Mouse (Mus musculus) CH12.LX (cell line): Measurements from ENCODE around the gene Bst2. TPM values are rescaled to one million over a fixed set of nuclear protein-coding genes. Genes with fewer than 3 reads are reported as not detected.
"Not testable (repeated sequence)": the region's sequence is repeated elsewhere in the genome, so short reads cannot be mapped to it uniquely, and the experiment has no call there.

Source experiments
- DNase-seq: peaks from one replicate; pipeline ENCODE4 v3.0.0-alpha.2; 2013; ENCODE audit errors: extremely low read depth
- H3K27ac ChIP-seq: 2 replicates; pipeline ENCODE4 v1.5.1; 2012; ENCODE audit warnings: low read depth, mild to moderate bottlenecking, control low read depth, moderate library complexity; ENCODE audit not compliant: insufficient read depth
- H3K27me3 ChIP-seq: replicated peaks from 2 replicates; pipeline ENCODE3; 2012; ENCODE audit warnings: inconsistent platforms
- H3K36me3 ChIP-seq, 2 experiments: replicated peaks in 1 of 2; 2 replicates each; pipeline versions ENCODE3 to v1.6.1; 2012; ENCODE audit warnings: inconsistent platforms in 1 of 2, low read length in 1 of 2, mild to moderate bottlenecking in 1 of 2, mixed read lengths in 1 of 2, moderate library complexity in 1 of 2; ENCODE audit not compliant: control insufficient read depth in 1 of 2, insufficient read depth in 1 of 2
- H3K4me1 ChIP-seq, 2 experiments: 2 replicates each; pipeline ENCODE4 v1.6.1; 2012; ENCODE audit warnings: inconsistent platforms in 1 of 2, moderate library complexity in 1 of 2; ENCODE audit not compliant: insufficient read depth in 2 of 2, control insufficient read depth in 1 of 2
- H3K4me2 ChIP-seq: 2 replicates; pipeline ENCODE4 v1.6.1; 2012; ENCODE audit warnings: low read depth, mild to moderate bottlenecking, control low read depth; ENCODE audit not compliant: poor library complexity, insufficient read depth, severe bottlenecking
- H3K4me3 ChIP-seq, 3 experiments: fragments of 150-350 bp in 1 of 3; sonication (generic) in 1 of 3; replicated peaks in 1 of 3; 2 replicates each; pipeline versions ENCODE3 to v1.5.1; 2011 to 2012; ENCODE audit warnings: low read depth in 2 of 3, low read length in 2 of 3, mild to moderate bottlenecking in 2 of 3, moderate library complexity in 2 of 3, control low read depth in 1 of 3, improper control_type of control experiment in 1 of 3, inconsistent platforms in 1 of 3, mixed read lengths in 1 of 3; ENCODE audit not compliant: poor library complexity in 1 of 3
- H3K79me2 ChIP-seq: replicated peaks from 2 replicates; pipeline ENCODE4 v1.6.1; 2012; ENCODE audit warnings: mild to moderate bottlenecking, moderate library complexity; ENCODE audit not compliant: control insufficient read depth, poor library complexity, insufficient read depth, severe bottlenecking; ENCODE audit errors: extremely low read depth
- H3K9ac ChIP-seq: 2 replicates; pipeline ENCODE4 v1.6.1; 2012; ENCODE audit warnings: low read depth, mild to moderate bottlenecking, control low read depth, moderate library complexity; ENCODE audit not compliant: insufficient read depth
- H3K9me3 ChIP-seq: replicated peaks from 2 replicates; pipeline ENCODE3; 2012; ENCODE audit warnings: low read length, inconsistent platforms, mixed read lengths
- CTCF ChIP-seq, 2 experiments: IDR thresholded peaks in 1 of 2; conservative IDR thresholded peaks in 1 of 2; 2 replicates each; pipeline ENCODE4 v1.5.1; 2011 to 2012; ENCODE audit warnings: low read depth in 2 of 2, low read length in 2 of 2, improper control_type of control experiment in 1 of 2, inconsistent platforms in 1 of 2, mild to moderate bottlenecking in 1 of 2, moderate library complexity in 1 of 2
- GABPA ChIP-seq: IDR thresholded peaks from 2 replicates; pipeline ENCODE4 v1.6.1; 2012; ENCODE audit warnings: low read depth, low read length, improper control_type of control experiment, inconsistent platforms; ENCODE audit not compliant: insufficient replicate concordance
- MXI1 ChIP-seq: IDR thresholded peaks from 2 replicates; pipeline ENCODE4 v1.6.1; 2011; ENCODE audit warnings: mild to moderate bottlenecking, low read depth, low read length, improper control_type of control experiment
- NRF1 ChIP-seq: IDR thresholded peaks from 2 replicates; pipeline ENCODE4 v1.6.1; 2014; ENCODE audit warnings: low read depth, mild to moderate bottlenecking, inconsistent platforms, low read length, improper control_type of control experiment, moderate library complexity
- RAD21 ChIP-seq: IDR thresholded peaks from 2 replicates; pipeline ENCODE4 v1.6.1; 2011; ENCODE audit warnings: low read depth, mild to moderate bottlenecking, low read length, improper control_type of control experiment, moderate library complexity
- SMC3 ChIP-seq: IDR thresholded peaks from 2 replicates; pipeline ENCODE4 v1.6.1; 2011; ENCODE audit warnings: low read depth, low read length, improper control_type of control experiment
- ZNF384 ChIP-seq: IDR thresholded peaks from 2 replicates; pipeline ENCODE4 v1.6.1; 2012; ENCODE audit warnings: low read depth, low read length, improper control_type of control experiment, inconsistent platforms
- dilution Hi-C: fragments of 300-500 bp; cut with MboI; formaldehyde crosslinking; loops from 2 replicates; pipeline ENCODE4 v1.14.3; 2020; ENCODE audit warnings: low sequenced_read_pairs; ENCODE audit not compliant: extremely low pct_unique_long_range_greater_than_20kb, extremely low pct_ligation_motif_present
- in situ Hi-C: fragments of 300-500 bp; cut with MboI; formaldehyde crosslinking; loops from 3 replicates; pipeline ENCODE4 v1.14.3; 2019; ENCODE audit warnings: low sequenced_read_pairs, low pct_ligation_motif_present, low pct_unique_long_range_greater_than_20kb, mixed read lengths
- polyA plus RNA-seq: library from polyadenylated mRNA; unstranded; fragments of >175 nt; gene quantifications from 2 replicates; pipeline ENCODE4 v1.2.1, GENCODE M21; 2012; ENCODE audit warnings: low read depth; ENCODE audit not compliant: insufficient read length
- total RNA-seq, 2 experiments: library from RNA; depleted of rRNA; stranded (reverse); fragments of 300-350 nt in 1 of 2; fragments of >200 nt in 1 of 2; gene quantifications; 2 replicates each; pipeline ENCODE4 v1.2.3; 2012 to 2014

The Bst2 gene
- total and polyA plus RNA-seq, 3 experiments, result 214 to 424 (median 304) TPM

DNA sequence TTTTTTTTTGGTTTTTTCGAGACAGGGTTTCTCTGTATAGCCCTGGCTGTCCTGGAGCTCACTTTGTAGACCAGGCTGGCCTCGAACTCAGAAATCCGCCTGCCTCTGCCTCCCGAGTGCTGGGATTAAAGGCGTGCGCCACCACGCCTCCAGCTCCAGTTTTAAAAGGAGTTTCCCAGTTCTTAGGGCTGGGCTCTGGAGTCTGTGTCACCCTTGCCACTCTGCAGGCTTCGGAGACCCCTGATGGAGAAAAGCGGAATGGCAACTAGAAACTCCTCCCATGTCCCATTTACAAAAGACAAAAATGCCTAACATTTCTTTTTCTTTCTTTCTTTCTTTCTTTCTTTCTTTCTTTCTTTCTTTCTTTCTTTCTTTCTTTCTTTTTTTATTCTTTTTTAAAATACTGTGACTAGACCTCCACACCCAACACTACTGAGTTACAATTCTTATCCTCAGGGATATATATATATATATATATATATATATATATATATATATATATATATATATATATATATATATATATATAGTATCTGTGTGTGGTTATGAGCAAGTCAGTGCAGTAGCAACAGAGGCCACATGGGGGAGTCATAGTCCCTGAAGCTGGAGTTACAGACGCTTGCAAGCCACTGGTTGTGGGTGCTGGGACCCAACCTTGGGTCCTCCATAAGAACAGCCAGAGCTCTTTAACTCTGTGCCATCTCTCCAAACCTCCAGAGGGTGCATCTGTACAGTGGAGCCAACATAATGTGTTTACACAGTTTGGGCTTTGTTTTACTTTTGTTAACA lies 18.0 kb downstream of the Bst2 start:
- in situ Hi-C loops, H3K4me2 ChIP-seq, dilution Hi-C loops, H3K36me3 ChIP-seq, H3K9me3 ChIP-seq, H3K79me2 ChIP-seq, H3K27ac ChIP-seq, H3K4me3 ChIP-seq, H3K27me3 ChIP-seq, H3K9ac ChIP-seq: not testable (repeated sequence)
- TF ChIP-seq CTCF (conservative IDR thresholded peaks at IDR 0.05 in 1 of 2, IDR thresholded peaks at IDR 0.05 in 1 of 2; ENCODE audit: low read depth in 2 of 2, low read length in 2 of 2) (peak; percentile 19 to 83; a peak in 3 of 4 replicates), RAD21 (peak; percentile 72), SMC3 (peak; percentile 82), ZNF384 (peak; percentile 66; the same call in 1 of the 2 replicates)
- peak; percentile 79 for DNase-seq
- peaks cover 9 to 25% of the 10 kb centered on the region in 2 experiments; a peak in 3 of 4 replicates for H3K4me1 ChIP-seq

DNA sequence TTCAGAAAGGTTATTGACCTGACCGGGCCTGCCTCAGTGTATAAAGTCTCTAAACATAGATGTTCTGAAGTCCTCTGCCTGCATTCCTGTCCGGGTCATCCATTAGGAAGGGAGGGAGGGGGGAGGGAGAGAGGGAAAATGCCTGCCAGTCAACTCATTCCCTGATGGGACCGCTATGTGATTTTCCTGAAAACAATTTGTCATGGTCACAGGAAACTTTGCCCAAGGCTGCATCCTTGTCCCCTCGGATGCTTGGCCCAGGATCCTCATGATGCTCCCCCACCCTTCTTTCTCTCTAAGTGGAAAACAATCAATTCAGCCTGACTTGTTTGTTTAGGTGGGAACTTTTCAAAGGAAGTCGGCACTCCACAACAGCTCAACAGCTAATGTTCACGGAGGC lies 20.5 kb downstream of the Bst2 start:
- no peak for DNase-seq
- Histone ChIP-seq H3K9ac (no peak overlapping the region), H3K9me3 (no peaks in the 10 kb centered on the region)
- no peak for TF ChIP-seq NRF1
- no peak for TF ChIP-seq GABPA
- TF ChIP-seq, all 38 proteins: peak for 0
- Histone ChIP-seq H3K27ac (no peak overlapping the region), H3K4me3 (no peak overlapping the region), H3K36me3 (no peaks in the 10 kb centered on the region), H3K79me2 (no peaks in the 10 kb centered on the region), H3K4me1 (peaks cover 9 to 22% of the 10 kb centered on the region in 2 experiments; a peak in 3 of 4 replicates), H3K4me2 (no peak overlapping the region), H3K27me3 (peaks cover 3% of the 10 kb centered on the region)
- dilution Hi-C loops, result no loop called here
- in situ Hi-C loops, result no loop called here

DNA sequence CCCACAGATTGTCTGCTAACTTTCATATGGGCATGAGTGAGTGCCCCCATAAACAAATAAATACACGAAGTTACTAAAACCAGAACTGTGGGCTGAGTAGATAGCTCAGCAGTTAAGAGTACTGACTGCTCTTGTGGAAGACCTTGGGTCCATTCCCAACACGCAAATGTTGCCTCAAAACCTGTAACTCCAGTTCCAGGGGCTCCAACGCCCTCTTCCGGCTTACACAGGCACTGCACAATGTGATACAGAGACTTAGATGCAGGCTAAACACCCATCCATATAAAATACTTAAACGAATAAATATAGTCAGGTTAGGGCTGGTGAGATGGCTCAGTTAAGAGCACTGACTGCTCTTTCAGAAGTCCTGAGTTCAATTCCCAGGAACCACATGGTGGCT lies 22.2 kb downstream of the Bst2 start:
- Histone ChIP-seq H3K9ac (no peak overlapping the region), H3K36me3 (no peaks in the 10 kb centered on the region), H3K4me1 (peaks cover 3 to 10% of the 10 kb centered on the region in 2 experiments; a peak in 1 of 4 replicates), H3K4me2 (no peak overlapping the region), H3K27me3 (peaks cover 18% of the 10 kb centered on the region), H3K27ac (no peak overlapping the region), H3K79me2 (no peaks in the 10 kb centered on the region), H3K9me3 (no peaks in the 10 kb centered on the region), H3K4me3 (no peak overlapping the region)
- dilution Hi-C loops (no loop called here), in situ Hi-C loops (no loop called here)
- peak in 1 of 2 experiments; percentile 12; a peak in 2 of 4 replicates for TF ChIP-seq CTCF (conservative IDR thresholded peaks at IDR 0.05 in 1 of 2, IDR thresholded peaks at IDR 0.05 in 1 of 2; ENCODE audit: low read depth in 2 of 2, low read length in 2 of 2)
- no peak for TF ChIP-seq MXI1
- DNase-seq, result no peak
